Mouse (Mus musculus) gastrocnemius, adult 2 months (tissue): ENCODE measurements at regions not wholly inside any gene's neighbourhood (a gene's known extent, or its start where the extent isn't known, plus 50 kb on each side); places are given as distances from the start of the nearest gene placed in this dataset.
A peak's percentile ranks its signal among the peaks of the same experiment; 100 is the strongest.

Experiments
- DNase-seq: peaks from one replicate; pipeline ENCODE4 v3.0.0; 2022
- H3K27ac ChIP-seq: fragments of 200-600 bp; 2 replicates; pipeline ENCODE4 v1.8.1; 2022; ENCODE audit warnings: mild to moderate bottlenecking
- H3K4me3 ChIP-seq: fragments of 200-600 bp; 2 replicates; pipeline ENCODE4 v1.8.1; 2022; ENCODE audit warnings: mild to moderate bottlenecking, moderate library complexity
- CTCF ChIP-seq: fragments of 200-600 bp; IDR thresholded peaks from 2 replicates; pipeline ENCODE4 v1.8.1; 2022; ENCODE audit warnings: antibody characterized with exemption, mild to moderate bottlenecking, moderate library complexity
- intact Hi-C: fragments of 180-260 bp; cut with DNase I; formaldehyde crosslinking; loops from one replicate; pipeline ENCODE4 v1.15.1; 2025

DNA sequence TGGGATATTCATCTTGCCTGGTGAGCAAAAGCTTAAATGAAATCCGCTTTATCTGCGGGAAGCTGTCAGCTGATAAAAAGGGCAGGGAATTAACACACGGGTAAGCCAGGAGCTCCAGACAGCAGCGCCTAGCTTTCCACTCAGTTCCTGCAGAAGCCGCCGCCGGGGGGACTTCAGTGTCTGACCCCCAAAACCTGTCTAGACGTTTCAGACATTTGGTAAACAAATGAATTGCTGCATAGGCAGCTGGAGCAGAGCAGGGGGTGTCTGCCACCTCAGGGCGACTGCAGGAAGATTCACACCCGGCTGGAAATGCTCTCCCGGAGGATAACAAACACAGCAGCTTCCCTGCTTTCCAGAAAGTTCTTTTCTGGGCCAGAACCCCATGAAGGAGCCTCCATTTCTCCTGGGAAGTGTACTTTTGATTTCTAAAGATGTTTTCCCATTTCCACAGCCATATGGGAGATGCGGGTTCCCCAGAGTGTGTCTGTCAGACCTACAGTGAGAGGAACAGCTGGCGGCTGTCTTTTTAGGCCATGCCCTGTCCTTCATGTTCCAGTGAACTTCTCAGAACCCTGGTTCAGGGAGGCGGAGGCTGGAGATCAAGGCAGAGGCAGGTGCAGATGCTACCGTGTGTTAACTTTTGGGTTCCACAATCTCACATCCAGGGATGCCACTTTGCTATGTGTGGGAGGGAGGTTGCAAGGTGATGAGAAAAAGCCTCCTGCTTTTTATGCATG is 58.7 kb upstream of the Pmepa1 start:
- peak overlapping the region; percentile 53 for H3K27ac ChIP-seq
- intact Hi-C loops: no loop called here
- H3K4me3 ChIP-seq: no peak overlapping the region
- TF ChIP-seq CTCF: no peak
- peak; percentile 33 for DNase-seq

DNA sequence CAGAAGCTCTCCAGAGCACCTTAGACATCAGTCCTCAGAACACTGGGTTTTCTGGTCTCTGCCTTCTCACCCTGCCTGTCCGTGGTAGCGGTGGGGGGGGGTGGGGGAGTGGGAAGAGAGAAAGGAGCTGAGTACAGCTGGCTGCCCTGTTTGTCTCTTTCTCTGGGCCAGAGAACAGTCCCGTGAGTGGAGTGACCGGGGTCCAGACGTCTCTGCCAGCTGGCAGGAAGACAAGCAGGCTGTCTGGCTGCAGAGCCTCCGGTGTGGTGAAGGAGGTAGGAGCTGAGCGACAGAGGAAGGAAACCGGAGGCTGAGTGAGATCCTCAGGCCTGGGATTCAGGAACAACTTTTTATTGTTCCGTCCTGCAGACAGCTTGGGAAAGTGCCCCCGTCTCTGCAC is 59.5 kb upstream of the Pmepa1 start:
- DNase-seq: peak; percentile 87
- intact Hi-C loops: no loop called here
- no peak for TF ChIP-seq CTCF
- Histone ChIP-seq H3K4me3 (peak overlapping the region; percentile 11; the same call in 1 of the 2 replicates), H3K27ac (peak overlapping the region; percentile 53)

DNA sequence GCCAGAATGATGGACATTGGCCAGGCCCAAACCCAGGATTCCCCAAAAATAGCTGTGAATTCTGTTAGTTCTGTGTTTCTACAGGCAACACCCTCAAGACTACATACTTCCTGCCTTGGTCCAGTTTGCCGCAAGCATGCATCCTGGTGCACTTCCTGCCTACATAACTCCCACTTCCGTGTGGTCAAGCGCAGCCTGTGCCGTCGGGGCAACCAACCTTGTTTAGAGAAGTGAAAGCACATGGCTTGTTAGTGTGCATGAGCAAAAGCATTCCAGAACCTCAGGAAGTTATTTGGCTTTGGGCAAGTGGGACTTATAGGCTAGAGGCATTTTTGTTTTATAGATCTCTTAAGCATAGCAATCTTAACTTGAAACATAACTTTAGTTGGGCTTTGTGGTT is 61.3 kb upstream of the Pmepa1 start:
- Histone ChIP-seq H3K27ac (0 out of 2 replicates have a peak overlapping the region, but pooled peaks have one; percentile 7), H3K4me3 (no peak overlapping the region)
- peak; percentile 35 for DNase-seq
- intact Hi-C loops: no loop called here
- TF ChIP-seq CTCF: no peak

DNA sequence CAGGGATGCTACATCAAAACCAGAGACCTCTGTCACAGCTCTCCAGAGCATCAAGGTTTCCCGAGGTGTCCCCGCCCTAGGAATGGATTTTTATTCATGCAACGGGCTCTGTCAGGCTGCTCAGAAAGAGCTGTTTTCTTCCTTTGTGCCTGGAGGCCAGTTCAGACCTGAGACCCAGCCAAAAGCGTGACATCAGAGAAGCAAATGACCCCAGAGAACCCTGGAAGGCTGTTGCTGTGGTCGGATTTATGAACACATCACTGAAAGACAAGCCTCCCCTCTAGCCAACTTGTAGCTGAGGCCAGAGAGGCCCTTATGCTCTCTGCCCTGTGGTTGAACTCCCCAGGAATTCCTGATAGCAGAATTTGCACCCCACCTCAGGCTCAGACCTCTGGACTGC is 62.3 kb upstream of the Pmepa1 start:
- H3K27ac ChIP-seq: peak overlapping the region; percentile 66
- intact Hi-C loops: no loop called here
- no peak overlapping the region for H3K4me3 ChIP-seq
- DNase-seq: peak; percentile 83
- no peak for TF ChIP-seq CTCF

DNA sequence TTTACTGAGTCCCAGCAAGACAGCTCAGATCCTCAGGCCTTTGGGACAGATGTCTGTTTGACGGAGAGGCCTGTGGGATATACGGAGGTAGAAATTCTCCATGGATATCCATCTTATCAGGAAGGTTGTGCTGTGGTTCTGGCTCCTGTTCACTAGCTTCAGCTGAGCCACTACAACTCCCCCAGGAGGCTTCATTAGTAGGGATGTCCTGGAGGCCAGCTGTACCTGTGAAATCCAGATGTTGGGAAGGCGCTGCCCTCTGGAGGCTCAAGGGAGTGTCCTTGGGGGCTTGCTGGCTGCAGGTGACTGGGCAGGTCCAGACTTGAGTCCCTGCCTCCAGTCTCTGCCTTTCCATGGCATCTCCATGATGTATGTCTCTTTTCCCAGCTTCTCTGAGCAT is 62.9 kb upstream of the Pmepa1 start:
- no peak for TF ChIP-seq CTCF
- no peak overlapping the region for H3K4me3 ChIP-seq
- peak overlapping the region; percentile 66 for H3K27ac ChIP-seq
- intact Hi-C loops: no loop called here
- DNase-seq: peak; percentile 16

DNA sequence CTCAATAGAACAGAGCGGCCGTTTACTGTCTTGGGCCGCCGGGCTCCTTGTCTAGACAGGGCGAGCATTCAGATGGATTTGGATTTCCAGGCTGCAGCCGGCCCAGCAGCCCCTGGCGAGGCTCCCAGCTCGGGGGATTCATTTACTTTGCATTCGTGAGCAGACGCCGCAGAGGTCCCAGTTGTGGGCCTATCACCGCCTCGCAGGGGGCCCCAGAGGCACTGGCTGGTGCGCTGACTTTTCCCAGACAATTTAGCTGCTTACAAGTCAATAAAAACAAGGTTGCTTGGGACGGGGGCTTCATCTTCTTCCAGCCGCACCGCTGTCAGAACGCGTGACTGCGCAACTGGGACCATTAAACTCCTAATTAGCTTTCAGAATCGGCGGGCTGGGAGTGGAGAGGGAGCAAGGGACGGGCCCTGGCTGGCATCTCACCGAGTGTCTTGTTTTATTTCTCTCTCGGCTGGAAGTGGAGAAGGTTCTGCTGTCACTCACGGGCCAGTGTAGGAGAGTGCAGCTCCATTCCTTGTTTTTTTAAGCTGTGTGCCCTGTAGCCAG is 63.8 kb upstream of the Pmepa1 start:
- intact Hi-C loops: loop anchor here (5.0 kb wide), 1 partner anchor 63 kb away; the partner anchor contains the start of gene Pmepa1
- DNase-seq: peak; percentile 77
- peak overlapping the region; percentile 58 for H3K4me3 ChIP-seq
- H3K27ac ChIP-seq: peak overlapping the region; percentile 66
- no peak for TF ChIP-seq CTCF

DNA sequence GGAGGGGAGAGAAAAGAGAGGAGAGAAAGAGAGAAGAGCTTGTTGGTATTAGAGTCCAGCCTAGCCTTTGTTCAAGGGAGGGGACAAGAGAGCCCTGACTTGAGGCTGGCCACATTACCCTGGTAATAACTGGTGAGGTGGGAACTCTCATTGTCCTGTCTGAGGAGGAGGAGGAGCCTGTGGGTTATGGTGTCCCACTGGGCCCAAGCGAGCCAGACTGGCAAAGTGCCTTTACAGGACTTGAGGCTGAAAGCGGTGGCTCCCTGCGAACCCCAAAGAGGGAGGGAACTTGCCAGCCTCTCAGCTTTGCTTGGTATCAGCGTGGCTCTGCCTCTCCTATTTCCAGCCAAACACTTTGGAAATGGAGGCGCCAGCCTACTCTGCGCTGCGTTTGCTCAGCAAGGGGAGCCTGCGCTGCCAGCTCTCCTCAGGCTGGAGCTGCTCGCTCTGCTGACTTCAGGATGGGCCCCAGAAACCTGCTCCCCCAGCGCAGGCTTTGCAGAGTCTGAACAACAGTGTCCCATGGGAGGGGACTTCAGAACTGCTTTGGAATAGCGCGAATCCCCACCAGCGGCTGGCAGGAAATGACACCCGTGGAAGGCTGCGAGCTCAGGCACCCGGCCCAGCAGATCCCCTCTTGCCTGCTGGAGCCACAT is 66.4 kb upstream of the Pmepa1 start:
- H3K27ac ChIP-seq: peak overlapping the region; percentile 46
- DNase-seq: peak; percentile 31
- no peak for TF ChIP-seq CTCF

DNA sequence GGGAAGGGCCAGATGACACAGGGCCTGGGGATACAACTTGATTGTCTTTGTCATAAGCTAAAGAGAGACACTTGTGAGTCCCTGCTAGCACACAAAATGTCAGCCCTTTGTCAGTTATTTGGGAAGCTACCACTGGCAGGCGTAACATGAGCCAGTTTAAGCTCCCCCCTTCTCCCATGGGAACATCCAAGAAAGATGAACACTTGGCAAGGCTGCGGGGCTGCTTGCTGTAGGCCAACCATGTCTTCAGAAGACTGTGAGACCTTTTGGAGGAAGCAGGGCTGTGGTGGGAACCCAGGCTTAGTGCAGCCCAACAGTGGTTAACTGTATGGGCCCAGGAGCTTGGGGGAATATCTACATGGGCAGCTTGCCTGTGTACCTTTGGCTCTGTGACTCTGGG is 67.3 kb upstream of the Pmepa1 start:
- intact Hi-C loops: loop anchor here (5.0 kb wide), 1 partner anchor 66 kb away; the partner anchor contains the start of gene Pmepa1
- H3K27ac ChIP-seq: no peak overlapping the region
- no peak for TF ChIP-seq CTCF
- peak; percentile 12 for DNase-seq
- no peak overlapping the region for H3K4me3 ChIP-seq

More for the DNA sequence above, 66.4 kb upstream of the Pmepa1 start:
- H3K4me3 ChIP-seq: no peak overlapping the region
- intact Hi-C loops: loop anchor here (5.0 kb wide), 1 partner anchor 65 kb away; the partner anchor contains the start of gene Pmepa1

DNA sequence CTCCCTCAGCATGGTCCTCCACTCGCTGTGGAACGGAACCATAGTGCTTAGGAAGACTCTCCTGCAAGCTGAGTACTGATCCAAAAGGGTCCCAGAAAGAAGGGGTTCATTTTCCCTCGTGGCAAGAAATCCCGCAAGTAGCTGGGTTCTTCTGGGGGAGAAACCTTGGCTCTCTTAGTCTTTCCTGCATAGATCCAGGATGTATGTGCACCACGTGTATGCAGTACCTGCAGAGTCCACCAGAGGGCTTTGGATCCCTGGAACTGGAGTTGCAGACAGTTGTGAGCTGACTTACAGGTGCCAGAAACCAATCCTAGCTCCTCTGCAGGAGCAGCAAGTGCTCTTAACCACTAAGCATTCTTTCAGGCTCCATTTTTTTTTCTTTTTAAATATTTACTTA is 67.9 kb upstream of the Pmepa1 start:
- peak; percentile 10 for DNase-seq
- no peak overlapping the region for H3K27ac ChIP-seq
- TF ChIP-seq CTCF: peak; percentile 8; the same call in 1 of the 2 replicates
- H3K4me3 ChIP-seq: no peak overlapping the region
- intact Hi-C loops: loop anchor here (5.0 kb wide), 1 partner anchor 67 kb away; the partner anchor contains the start of gene Pmepa1

DNA sequence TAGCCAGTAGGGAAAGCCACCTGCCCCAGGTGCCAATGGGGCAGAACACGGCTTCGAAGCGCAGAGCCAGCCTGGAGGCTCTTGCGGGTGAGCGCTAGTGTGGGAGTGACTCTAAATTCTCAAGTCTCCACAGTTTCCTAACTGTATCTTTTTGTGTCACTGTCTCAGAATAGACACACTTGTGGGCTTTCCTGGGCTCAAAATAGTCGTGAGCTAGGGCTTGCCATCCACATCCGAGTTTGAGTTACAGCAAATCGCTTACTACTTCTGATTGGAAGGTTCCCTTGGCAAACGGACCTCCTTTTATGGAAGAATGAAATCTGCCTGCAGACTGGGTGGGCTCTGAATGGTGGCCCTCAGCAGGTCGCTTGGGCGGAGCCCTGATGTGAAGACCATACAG is 71.0 kb upstream of the Pmepa1 start:
- Histone ChIP-seq H3K4me3 (no peak overlapping the region), H3K27ac (no peak overlapping the region)
- no peak for TF ChIP-seq CTCF
- DNase-seq: no peak
- intact Hi-C loops: no loop called here

DNA sequence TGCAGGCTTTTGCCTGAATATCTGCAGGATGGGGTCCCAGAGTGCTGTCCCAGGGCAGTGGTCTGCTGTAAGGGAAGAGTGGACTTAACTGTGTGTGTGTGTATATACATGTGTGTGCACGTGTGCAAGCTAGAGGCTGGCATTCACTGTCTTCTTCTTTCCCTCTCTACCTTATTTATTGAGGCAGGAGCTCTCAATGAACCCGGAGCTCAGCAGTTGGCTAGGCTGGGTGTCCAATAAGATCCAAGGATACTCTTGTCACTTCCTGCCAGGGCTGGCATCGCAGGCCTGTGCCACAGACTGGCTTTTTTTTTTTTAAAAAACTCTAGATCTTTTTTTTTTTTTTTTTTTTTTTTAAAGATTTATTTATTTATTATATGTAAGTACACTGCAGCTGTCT is 72.4 kb upstream of the Pmepa1 start:
- DNase-seq: peak; percentile 6
- intact Hi-C loops: no loop called here
- Histone ChIP-seq H3K4me3 (no peak overlapping the region), H3K27ac (no peak overlapping the region)
- TF ChIP-seq CTCF: no peak

DNA sequence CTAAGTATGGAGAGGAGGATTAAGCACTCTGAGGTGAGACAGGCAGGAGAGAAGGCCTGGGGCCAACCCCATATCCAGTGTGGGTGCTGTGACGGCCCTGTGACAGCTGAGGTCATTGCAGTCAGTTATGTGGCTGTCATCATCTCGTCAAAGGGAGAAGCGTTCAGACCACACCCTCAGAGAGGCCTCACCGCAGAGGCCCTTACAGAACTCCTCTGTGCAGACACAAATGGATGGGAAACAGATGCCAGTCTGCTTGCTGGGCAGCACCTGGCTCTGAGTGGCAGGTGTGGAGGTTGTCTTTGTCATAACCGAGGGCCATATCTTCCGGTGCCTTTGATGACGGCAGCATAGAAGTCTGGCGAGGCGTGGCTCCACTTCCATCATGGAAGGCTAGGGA is 73.2 kb upstream of the Pmepa1 start:
- H3K4me3 ChIP-seq: no peak overlapping the region
- no peak overlapping the region for H3K27ac ChIP-seq
- no peak for TF ChIP-seq CTCF
- intact Hi-C loops: no loop called here
- DNase-seq: no peak

DNA sequence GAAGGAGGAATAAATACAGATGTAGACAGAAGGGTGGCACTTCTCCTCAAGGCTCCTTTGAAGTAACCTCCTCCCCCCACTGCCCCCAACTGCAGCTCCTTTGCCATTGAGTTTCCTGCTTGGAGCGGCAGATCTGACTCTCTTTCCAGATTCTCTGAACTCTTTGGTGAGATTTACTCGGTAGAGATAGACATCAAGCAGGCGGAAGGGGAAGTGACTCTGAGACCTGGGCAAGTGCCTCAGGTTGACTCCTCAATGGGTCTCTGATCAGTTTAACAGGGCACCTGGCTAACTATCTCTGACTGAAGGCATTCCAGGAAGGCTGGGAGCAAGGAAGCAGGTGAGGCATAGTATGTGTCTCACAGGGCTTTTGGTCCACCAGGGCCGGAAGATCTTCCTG is 73.6 kb upstream of the Pmepa1 start:
- no peak overlapping the region for H3K4me3 ChIP-seq
- H3K27ac ChIP-seq: no peak overlapping the region
- intact Hi-C loops: no loop called here
- DNase-seq: peak; percentile 5
- TF ChIP-seq CTCF: no peak
